Mouse (Mus musculus): ENCODE measurements around the gene Hectd2.

- TF ChIP-seq CTCF (IDR thresholded peaks at IDR 0.05; ENCODE audit: low read depth, low read length) (no peak), POLR2A (IDR thresholded peaks at IDR 0.05; ENCODE audit: extremely low read depth, insufficient read depth, low read length) (no peak)
Measured at GRCm38 (mm10) chr19:36634771-36635170, 80.3 kb downstream of the Hectd2 start.

Data from liver, adult 2 months (tissue).